Mouse (Mus musculus): ENCODE measurements around the gene Hsd3b7.

DNA sequence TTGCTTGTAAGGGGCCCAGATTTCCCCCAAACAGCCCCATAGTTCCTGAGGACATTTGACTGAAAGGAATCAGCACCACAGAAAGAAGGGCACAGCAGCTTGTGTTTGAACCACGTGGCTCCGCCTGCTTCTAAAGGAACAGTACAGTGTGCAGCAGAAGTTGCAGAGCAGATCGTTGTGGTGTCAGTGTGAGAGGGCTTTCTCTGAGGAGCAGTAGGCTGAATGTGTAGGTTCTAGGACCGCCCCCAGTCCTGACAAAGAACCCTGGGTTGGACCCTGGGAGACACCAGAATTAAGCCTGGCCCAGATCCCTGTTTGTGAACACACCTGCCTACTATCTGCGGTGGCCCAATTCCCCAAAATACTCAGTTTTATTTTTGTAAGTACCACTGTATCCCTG lies 29.1 kb upstream of the Hsd3b7 start:
- no peak for TF ChIP-seq POLR2A (IDR thresholded peaks at IDR 0.05; ENCODE audit: control insufficient read depth, extremely low read depth, insufficient read depth, low read length, poor library complexity)
- TF ChIP-seq CTCF (IDR thresholded peaks at IDR 0.05; ENCODE audit: borderline replicate concordance, control insufficient read depth, extremely low read depth, insufficient read depth, low read length, poor library complexity) = no peak
